Mouse (Mus musculus): ENCODE results near the gene Slc22a16.

Slc22a16 gene

GRCm38 (mm10) chr10:40597177-40597576, 27.0 kb downstream of the Slc22a16 start:
- in situ Hi-C loops (cut with MboI, MseI) = no loop called here

GRCm38 (mm10) chr10:40604706-40605394, 34.7 kb downstream of the Slc22a16 start:
- in situ Hi-C loops (cut with MboI, MseI) = no loop called here

- in situ Hi-C loops (cut with MboI, MseI) = no loop called here
These were observed 47.8 kb downstream of the Slc22a16 start for GRCm38 (mm10) chr10:40617973-40618372.

GRCm38 (mm10) chr10:40619760-40620159, 49.6 kb downstream of the Slc22a16 start:
- in situ Hi-C loops (cut with MboI, MseI) = no loop called here

- in situ Hi-C loops (cut with MboI, MseI) = no loop called here
These were observed 59.0 kb downstream of the Slc22a16 start for GRCm38 (mm10) chr10:40629140-40629539.

- in situ Hi-C loops (cut with MboI, MseI) = no loop called here
These were observed 59.6 kb downstream of the Slc22a16 start, which contains the start of gene Ddo for GRCm38 (mm10) chr10:40629656-40630311. Gene Ddo, plus strand, starts transcription at chr10:40630011.

- in situ Hi-C loops (cut with MboI, MseI) = no loop called here
These were observed 60.3 kb downstream of the Slc22a16 start for GRCm38 (mm10) chr10:40630457-40630856.

GRCm38 (mm10) chr10:40630961-40631360, 60.8 kb downstream of the Slc22a16 start:
- in situ Hi-C loops (cut with MboI, MseI) = no loop called here

- in situ Hi-C loops (cut with MboI, MseI) = no loop called here
These were observed 62.0 kb downstream of the Slc22a16 start for GRCm38 (mm10) chr10:40632087-40632486.

GRCm38 (mm10) chr10:40637331-40637730, 67.2 kb downstream of the Slc22a16 start:
- in situ Hi-C loops (cut with MboI, MseI) = no loop called here

- in situ Hi-C loops (cut with MboI, MseI) = no loop called here
These were observed 68.1 kb downstream of the Slc22a16 start for GRCm38 (mm10) chr10:40638276-40638675.

GRCm38 (mm10) chr10:40638823-40639819, 69.0 kb downstream of the Slc22a16 start:
- in situ Hi-C loops (cut with MboI, MseI) = no loop called here

GRCm38 (mm10) chr10:40640406-40640805, 70.3 kb downstream of the Slc22a16 start:
- in situ Hi-C loops (cut with MboI, MseI) = no loop called here

GRCm38 (mm10) chr10:40641901-40642300, 71.8 kb downstream of the Slc22a16 start:
- in situ Hi-C loops (cut with MboI, MseI) = no loop called here

- in situ Hi-C loops (cut with MboI, MseI) = no loop called here
These were observed 73.0 kb downstream of the Slc22a16 start for GRCm38 (mm10) chr10:40643126-40643525.

GRCm38 (mm10) chr10:40644456-40644855, 74.3 kb downstream of the Slc22a16 start:
- in situ Hi-C loops (cut with MboI, MseI) = no loop called here

- in situ Hi-C loops (cut with MboI, MseI) = no loop called here
These were observed 75.2 kb downstream of the Slc22a16 start for GRCm38 (mm10) chr10:40645346-40645745.

GRCm38 (mm10) chr10:40648776-40649175, 78.6 kb downstream of the Slc22a16 start:
- in situ Hi-C loops (cut with MboI, MseI) = no loop called here

GRCm38 (mm10) chr10:40649634-40650033, 79.5 kb downstream of the Slc22a16 start:
- in situ Hi-C loops (cut with MboI, MseI) = no loop called here

- in situ Hi-C loops (cut with MboI, MseI) = no loop called here
These were observed 81.5 kb downstream of the Slc22a16 start for GRCm38 (mm10) chr10:40651676-40652075.

Measured in T-helper 17 cell (primary cell).